Mouse (Mus musculus): ENCODE measurements around the gene Chchd5. TPM values are rescaled to one million over a fixed set of nuclear protein-coding genes. Genes with fewer than 3 reads are reported as not detected.

Gene Chchd5
- polyA plus RNA-seq, 1 experiment = 17.2 TPM

GRCm38 (mm10) chr2:129093926-129094724 is 35.4 kb upstream of the Chchd5 start:
- no peaks in the 10 kb centered on the region for H3K36me3 ChIP-seq (ENCODE audit: control insufficient read depth, insufficient read depth, low read length)

DNA sequence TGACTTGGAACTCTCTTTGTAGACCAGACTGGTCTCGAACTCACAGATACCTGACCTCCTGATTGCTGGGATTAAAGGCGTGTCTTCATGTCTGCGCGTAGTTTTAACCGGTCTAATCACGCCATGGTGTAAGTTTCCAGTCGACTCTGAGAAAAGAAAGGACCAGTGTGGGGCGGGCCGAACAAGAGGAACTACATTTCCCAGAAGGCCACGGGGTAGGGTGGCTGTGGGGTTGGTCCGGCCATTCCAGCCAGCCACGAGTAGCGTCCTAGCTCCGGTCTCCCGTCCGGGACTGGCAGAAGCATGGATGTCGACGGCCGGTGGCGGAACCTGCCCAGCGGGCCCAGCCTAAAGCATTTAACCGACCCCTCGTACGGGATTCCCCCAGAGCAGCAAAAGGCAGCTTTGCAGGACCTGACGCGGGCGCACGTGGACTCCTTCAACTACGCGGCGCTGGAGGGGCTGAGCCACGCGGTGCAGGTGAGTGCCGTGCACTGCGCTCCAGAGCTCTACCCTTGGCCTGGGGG is 28.7 kb upstream of the Chchd5 start, which contains the start of gene Polr1b:
Polr1b (plus strand) TSS at position 212 of the 527 bp plus-strand sequence.
- Histone ChIP-seq H3K4me3 (ENCODE audit: control insufficient read depth, low read depth, low read length) (peak within 1 kb of the TSS; percentile 91), H3K4me1 (ENCODE audit: control insufficient read depth, insufficient read depth, low read length) (peaks cover 4% of the 10 kb centered on the region), H3K36me3 (ENCODE audit: control insufficient read depth, insufficient read depth, low read length) (no peaks in the 10 kb centered on the region), H3K27ac (ENCODE audit: control insufficient read depth, insufficient read depth, low read depth, low read length) (no peak within 1 kb of the TSS), H3K27me3 (ENCODE audit: control insufficient read depth, insufficient read depth, low read length) (no peaks in the 10 kb centered on the region)
- TF ChIP-seq POLR2A (IDR thresholded peaks at IDR 0.05; ENCODE audit: control insufficient read depth, low read depth, low read length) (peak; percentile 58), CTCF (IDR thresholded peaks at IDR 0.05; ENCODE audit: control insufficient read depth, insufficient read depth, insufficient replicate concordance, low read depth, low read length) (no peak)

More at GRCm38 (mm10) chr2:129093926-129094724, 35.4 kb upstream of the Chchd5 start:
- Histone ChIP-seq H3K4me3 (ENCODE audit: control insufficient read depth, low read depth, low read length) (no peak overlapping the region), H3K27me3 (ENCODE audit: control insufficient read depth, insufficient read depth, low read length) (no peaks in the 10 kb centered on the region), H3K4me1 (ENCODE audit: control insufficient read depth, insufficient read depth, low read length) (no peaks in the 10 kb centered on the region), H3K27ac (ENCODE audit: control insufficient read depth, insufficient read depth, low read depth, low read length) (no peak overlapping the region)
- TF ChIP-seq CTCF (IDR thresholded peaks at IDR 0.05; ENCODE audit: control insufficient read depth, insufficient read depth, insufficient replicate concordance, low read depth, low read length) (no peak), POLR2A (IDR thresholded peaks at IDR 0.05; ENCODE audit: control insufficient read depth, low read depth, low read length) (no peak)

DNA sequence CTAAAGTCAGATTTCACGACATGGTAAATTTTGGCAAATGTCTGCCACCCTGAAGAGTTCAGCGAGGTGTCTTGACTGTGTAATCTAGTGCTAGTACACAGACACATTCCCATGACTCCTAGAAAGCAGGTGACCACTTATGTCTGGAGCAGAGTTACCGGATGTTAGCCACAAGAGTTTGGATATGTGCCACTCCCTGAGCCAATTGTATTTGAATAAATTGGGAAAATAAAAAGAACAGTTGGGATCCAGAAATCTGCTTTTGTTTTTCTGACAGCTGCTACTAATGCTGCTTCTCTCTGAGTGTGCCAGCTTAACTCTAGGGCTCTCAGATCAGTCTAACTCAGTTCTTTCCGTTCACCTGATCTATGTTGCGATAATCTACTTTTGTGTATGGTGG is 16.6 kb upstream of the Chchd5 start:
- H3K36me3 ChIP-seq (ENCODE audit: control insufficient read depth, insufficient read depth, low read length) = no peaks in the 10 kb centered on the region
- TF ChIP-seq CTCF (IDR thresholded peaks at IDR 0.05; ENCODE audit: control insufficient read depth, insufficient read depth, insufficient replicate concordance, low read depth, low read length) = no peak
- no peak for TF ChIP-seq POLR2A (IDR thresholded peaks at IDR 0.05; ENCODE audit: control insufficient read depth, low read depth, low read length)

GRCm38 (mm10) chr2:129115706-129116367 is 13.7 kb upstream of the Chchd5 start:
- no peak overlapping the region for H3K4me3 ChIP-seq (ENCODE audit: control insufficient read depth, low read depth, low read length)
- no peak for TF ChIP-seq POLR2A (IDR thresholded peaks at IDR 0.05; ENCODE audit: control insufficient read depth, low read depth, low read length)
- TF ChIP-seq CTCF (IDR thresholded peaks at IDR 0.05; ENCODE audit: control insufficient read depth, insufficient read depth, insufficient replicate concordance, low read depth, low read length) = no peak
- no peaks in the 10 kb centered on the region for H3K4me1 ChIP-seq (ENCODE audit: control insufficient read depth, insufficient read depth, low read length)
- no peaks in the 10 kb centered on the region for H3K36me3 ChIP-seq (ENCODE audit: control insufficient read depth, insufficient read depth, low read length)
- H3K27me3 ChIP-seq (ENCODE audit: control insufficient read depth, insufficient read depth, low read length) = no peaks in the 10 kb centered on the region
- no peak overlapping the region for H3K27ac ChIP-seq (ENCODE audit: control insufficient read depth, insufficient read depth, low read depth, low read length)

More for the DNA sequence above, 16.6 kb upstream of the Chchd5 start:
- H3K27ac ChIP-seq (ENCODE audit: control insufficient read depth, insufficient read depth, low read depth, low read length) = no peak overlapping the region
- H3K27me3 ChIP-seq (ENCODE audit: control insufficient read depth, insufficient read depth, low read length) = no peaks in the 10 kb centered on the region
- H3K4me3 ChIP-seq (ENCODE audit: control insufficient read depth, low read depth, low read length) = no peak overlapping the region
- H3K4me1 ChIP-seq (ENCODE audit: control insufficient read depth, insufficient read depth, low read length) = no peaks in the 10 kb centered on the region

- H3K27ac ChIP-seq (ENCODE audit: control insufficient read depth, insufficient read depth, low read depth, low read length) = no peak overlapping the region
- no peaks in the 10 kb centered on the region for H3K4me1 ChIP-seq (ENCODE audit: control insufficient read depth, insufficient read depth, low read length)
- no peak overlapping the region for H3K4me3 ChIP-seq (ENCODE audit: control insufficient read depth, low read depth, low read length)
- no peaks in the 10 kb centered on the region for H3K27me3 ChIP-seq (ENCODE audit: control insufficient read depth, insufficient read depth, low read length)
- no peaks in the 10 kb centered on the region for H3K36me3 ChIP-seq (ENCODE audit: control insufficient read depth, insufficient read depth, low read length)
- TF ChIP-seq POLR2A (IDR thresholded peaks at IDR 0.05; ENCODE audit: control insufficient read depth, low read depth, low read length) (no peak), CTCF (IDR thresholded peaks at IDR 0.05; ENCODE audit: control insufficient read depth, insufficient read depth, insufficient replicate concordance, low read depth, low read length) (no peak)
Measured at GRCm38 (mm10) chr2:129116368-129116739, 13.1 kb upstream of the Chchd5 start.

- no peaks in the 10 kb centered on the region for H3K4me1 ChIP-seq (ENCODE audit: control insufficient read depth, insufficient read depth, low read length)
- H3K27me3 ChIP-seq (ENCODE audit: control insufficient read depth, insufficient read depth, low read length) = no peaks in the 10 kb centered on the region
- H3K4me3 ChIP-seq (ENCODE audit: control insufficient read depth, low read depth, low read length) = no peak overlapping the region
- H3K27ac ChIP-seq (ENCODE audit: control insufficient read depth, insufficient read depth, low read depth, low read length) = no peak overlapping the region
- H3K36me3 ChIP-seq (ENCODE audit: control insufficient read depth, insufficient read depth, low read length) = no peaks in the 10 kb centered on the region
- TF ChIP-seq CTCF (IDR thresholded peaks at IDR 0.05; ENCODE audit: control insufficient read depth, insufficient read depth, insufficient replicate concordance, low read depth, low read length) = no peak
- no peak for TF ChIP-seq POLR2A (IDR thresholded peaks at IDR 0.05; ENCODE audit: control insufficient read depth, low read depth, low read length)
Measured at GRCm38 (mm10) chr2:129118061-129118460, 11.4 kb upstream of the Chchd5 start.

- Histone ChIP-seq H3K4me3 (ENCODE audit: control insufficient read depth, low read depth, low read length) (no peak overlapping the region), H3K36me3 (ENCODE audit: control insufficient read depth, insufficient read depth, low read length) (no peaks in the 10 kb centered on the region), H3K27me3 (ENCODE audit: control insufficient read depth, insufficient read depth, low read length) (no peaks in the 10 kb centered on the region), H3K4me1 (ENCODE audit: control insufficient read depth, insufficient read depth, low read length) (no peaks in the 10 kb centered on the region), H3K27ac (ENCODE audit: control insufficient read depth, insufficient read depth, low read depth, low read length) (no peak overlapping the region)
- no peak for TF ChIP-seq CTCF (IDR thresholded peaks at IDR 0.05; ENCODE audit: control insufficient read depth, insufficient read depth, insufficient replicate concordance, low read depth, low read length)
- TF ChIP-seq POLR2A (IDR thresholded peaks at IDR 0.05; ENCODE audit: control insufficient read depth, low read depth, low read length) = no peak
Measured at GRCm38 (mm10) chr2:129121986-129122385, 7.5 kb upstream of the Chchd5 start.
